Mouse (Mus musculus): Measurements from ENCODE around the gene Shq1. TPM values are rescaled to one million over a fixed set of nuclear protein-coding genes. Genes with fewer than 3 reads are reported as not detected.

Gene Shq1
- polyA plus RNA-seq, 1 experiment, result 3.6 TPM

- no peak overlapping the region for H3K27ac ChIP-seq (ENCODE audit: insufficient read depth, low read length)
- 34% methylated on average over 9 of the region's 9 CpGs for WGBS
- TF ChIP-seq POLR2A (IDR thresholded peaks at IDR 0.05; ENCODE audit: borderline replicate concordance, insufficient read depth, low read length), result no peak
- TF ChIP-seq CTCF (IDR thresholded peaks at IDR 0.05; ENCODE audit: borderline replicate concordance, insufficient read depth, low read depth, low read length), result no peak
- no peak overlapping the region for H3K4me3 ChIP-seq (replicated peaks; ENCODE audit: insufficient read depth, low read depth, low read length)
- H3K27me3 ChIP-seq (ENCODE audit: control insufficient read depth, insufficient read depth, low read length), result no peaks in the 10 kb centered on the region; the same call in 1 of the 2 replicates
- H3K4me1 ChIP-seq (ENCODE audit: control insufficient read depth, insufficient read depth, low read length), result no peaks in the 10 kb centered on the region
- DNase-seq, result no peak
Measured at GRCm38 (mm10) chr6:100708996-100709395, 38.0 kb upstream of the Shq1 start.

- Histone ChIP-seq H3K4me1 (ENCODE audit: control insufficient read depth, insufficient read depth, low read length) (no peaks in the 10 kb centered on the region), H3K27ac (ENCODE audit: insufficient read depth, low read length) (no peak overlapping the region), H3K27me3 (ENCODE audit: control insufficient read depth, insufficient read depth, low read length) (no peaks in the 10 kb centered on the region; the same call in 1 of the 2 replicates), H3K4me3 (replicated peaks; ENCODE audit: insufficient read depth, low read depth, low read length) (no peak overlapping the region)
- 96% methylated on average over 1 of the region's 1 CpGs for WGBS
- DNase-seq, result no peak
- TF ChIP-seq CTCF (IDR thresholded peaks at IDR 0.05; ENCODE audit: borderline replicate concordance, insufficient read depth, low read depth, low read length) (no peak), POLR2A (IDR thresholded peaks at IDR 0.05; ENCODE audit: borderline replicate concordance, insufficient read depth, low read length) (no peak)
Measured at GRCm38 (mm10) chr6:100708248-100708647, 37.3 kb upstream of the Shq1 start.

- TF ChIP-seq POLR2A (IDR thresholded peaks at IDR 0.05; ENCODE audit: borderline replicate concordance, insufficient read depth, low read length) (no peak), CTCF (IDR thresholded peaks at IDR 0.05; ENCODE audit: borderline replicate concordance, insufficient read depth, low read depth, low read length) (no peak)
- no peak overlapping the region for H3K27ac ChIP-seq (ENCODE audit: insufficient read depth, low read length)
- 41% methylated on average over 7 of the region's 7 CpGs for WGBS
- no peak overlapping the region for H3K4me3 ChIP-seq (replicated peaks; ENCODE audit: insufficient read depth, low read depth, low read length)
- H3K27me3 ChIP-seq (ENCODE audit: control insufficient read depth, insufficient read depth, low read length), result no peaks in the 10 kb centered on the region; the same call in 1 of the 2 replicates
- DNase-seq, result no peak
- no peaks in the 10 kb centered on the region for H3K4me1 ChIP-seq (ENCODE audit: control insufficient read depth, insufficient read depth, low read length)
Measured at GRCm38 (mm10) chr6:100707557-100707956, 36.6 kb upstream of the Shq1 start.

- no peak overlapping the region for H3K4me3 ChIP-seq (replicated peaks; ENCODE audit: insufficient read depth, low read depth, low read length)
- 87% methylated on average over 6 of the region's 6 CpGs for WGBS
- TF ChIP-seq POLR2A (IDR thresholded peaks at IDR 0.05; ENCODE audit: borderline replicate concordance, insufficient read depth, low read length), result no peak
- no peak for TF ChIP-seq CTCF (IDR thresholded peaks at IDR 0.05; ENCODE audit: borderline replicate concordance, insufficient read depth, low read depth, low read length)
- DNase-seq, result no peak
- H3K27me3 ChIP-seq (ENCODE audit: control insufficient read depth, insufficient read depth, low read length), result no peaks in the 10 kb centered on the region; the same call in 1 of the 2 replicates
- H3K27ac ChIP-seq (ENCODE audit: insufficient read depth, low read length), result no peak overlapping the region
- H3K4me1 ChIP-seq (ENCODE audit: control insufficient read depth, insufficient read depth, low read length), result no peaks in the 10 kb centered on the region
Measured at GRCm38 (mm10) chr6:100706861-100707260, 35.9 kb upstream of the Shq1 start.

- Histone ChIP-seq H3K27me3 (ENCODE audit: control insufficient read depth, insufficient read depth, low read length) (no peaks in the 10 kb centered on the region; the same call in 1 of the 2 replicates), H3K4me1 (ENCODE audit: control insufficient read depth, insufficient read depth, low read length) (no peaks in the 10 kb centered on the region), H3K4me3 (replicated peaks; ENCODE audit: insufficient read depth, low read depth, low read length) (no peak overlapping the region), H3K27ac (ENCODE audit: insufficient read depth, low read length) (no peak overlapping the region)
- 4% methylated on average over 15 of the region's 15 CpGs for WGBS
- no peak for TF ChIP-seq CTCF (IDR thresholded peaks at IDR 0.05; ENCODE audit: borderline replicate concordance, insufficient read depth, low read depth, low read length)
- TF ChIP-seq POLR2A (IDR thresholded peaks at IDR 0.05; ENCODE audit: borderline replicate concordance, insufficient read depth, low read length), result no peak
- no peak for DNase-seq
Measured at GRCm38 (mm10) chr6:100705366-100705811, 34.4 kb upstream of the Shq1 start.

- no peaks in the 10 kb centered on the region; the same call in 1 of the 2 replicates for H3K27me3 ChIP-seq (ENCODE audit: control insufficient read depth, insufficient read depth, low read length)
- TF ChIP-seq POLR2A (IDR thresholded peaks at IDR 0.05; ENCODE audit: borderline replicate concordance, insufficient read depth, low read length) (no peak), CTCF (IDR thresholded peaks at IDR 0.05; ENCODE audit: borderline replicate concordance, insufficient read depth, low read depth, low read length) (no peak)
- no peaks in the 10 kb centered on the region for H3K4me1 ChIP-seq (ENCODE audit: control insufficient read depth, insufficient read depth, low read length)
- DNase-seq, result no peak
- 1% methylated on average over 77 of the region's 77 CpGs for WGBS
- no peak within 1 kb of the TSS for H3K27ac ChIP-seq (ENCODE audit: insufficient read depth, low read length)
- H3K4me3 ChIP-seq (replicated peaks; ENCODE audit: insufficient read depth, low read depth, low read length), result peak within 1 kb of the TSS; percentile 9
Measured at GRCm38 (mm10) chr6:100704574-100705365, 33.8 kb upstream of the Shq1 start, which contains the start of gene Gxylt2. TSS of gene Gxylt2 (plus strand) at chr6:100704734.

GRCm38 (mm10) chr6:100704197-100704573 lies 33.2 kb upstream of the Shq1 start:
- no peak for DNase-seq
- no peaks in the 10 kb centered on the region for H3K4me1 ChIP-seq (ENCODE audit: control insufficient read depth, insufficient read depth, low read length)
- H3K27ac ChIP-seq (ENCODE audit: insufficient read depth, low read length), result no peak overlapping the region
- no peaks in the 10 kb centered on the region; the same call in 1 of the 2 replicates for H3K27me3 ChIP-seq (ENCODE audit: control insufficient read depth, insufficient read depth, low read length)
- H3K4me3 ChIP-seq (replicated peaks; ENCODE audit: insufficient read depth, low read depth, low read length), result no peak overlapping the region
- TF ChIP-seq POLR2A (IDR thresholded peaks at IDR 0.05; ENCODE audit: borderline replicate concordance, insufficient read depth, low read length) (no peak), CTCF (IDR thresholded peaks at IDR 0.05; ENCODE audit: borderline replicate concordance, insufficient read depth, low read depth, low read length) (no peak)
- 40% methylated on average over 8 of the region's 8 CpGs for WGBS

GRCm38 (mm10) chr6:100700774-100701173 lies 29.8 kb upstream of the Shq1 start:
- H3K4me3 ChIP-seq (replicated peaks; ENCODE audit: insufficient read depth, low read depth, low read length), result no peak overlapping the region
- TF ChIP-seq CTCF (IDR thresholded peaks at IDR 0.05; ENCODE audit: borderline replicate concordance, insufficient read depth, low read depth, low read length) (no peak), POLR2A (IDR thresholded peaks at IDR 0.05; ENCODE audit: borderline replicate concordance, insufficient read depth, low read length) (no peak)
- no peak overlapping the region for H3K27ac ChIP-seq (ENCODE audit: insufficient read depth, low read length)
- peak in 1 of 2 experiments; percentile 10 for DNase-seq
- H3K4me1 ChIP-seq (ENCODE audit: control insufficient read depth, insufficient read depth, low read length), result no peaks in the 10 kb centered on the region
- H3K27me3 ChIP-seq (ENCODE audit: control insufficient read depth, insufficient read depth, low read length), result no peaks in the 10 kb centered on the region; the same call in 1 of the 2 replicates
- 20% methylated on average over 5 of the region's 5 CpGs for WGBS
